Mouse (Mus musculus): Measurements from ENCODE around the gene Gm5148.

DNA sequence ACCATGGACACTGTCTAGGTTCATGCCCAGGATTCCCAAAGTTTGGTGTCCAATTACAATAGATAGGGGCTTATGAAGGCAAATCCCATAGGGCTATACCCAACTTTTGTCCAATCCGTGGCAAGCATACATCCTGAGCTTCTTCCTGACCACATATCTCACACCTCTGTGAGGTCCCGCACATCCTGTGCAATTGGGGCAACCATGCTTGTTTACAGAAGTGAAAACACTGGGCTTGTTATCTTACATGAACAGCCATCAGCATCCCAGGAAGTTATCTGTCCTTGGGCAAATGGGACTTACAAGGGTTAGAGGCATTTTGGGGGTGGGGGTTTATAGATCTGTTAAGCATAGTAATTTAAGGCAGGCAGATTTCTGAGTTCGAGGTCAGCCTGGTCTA is 41.0 kb upstream of the Gm5148 start:
- TF ChIP-seq CTCF (IDR thresholded peaks at IDR 0.05; ENCODE audit: low read depth) (no peak), EP300 (IDR thresholded peaks at IDR 0.05; ENCODE audit: low read depth) (no peak)
